Mouse (Mus musculus) forebrain, embryonic 14.5 days (tissue): ENCODE measurements around the gene Erbb4. TPM values are rescaled to one million over a fixed set of nuclear protein-coding genes. Genes with fewer than 3 reads are reported as not detected.

Experiments used
- ATAC-seq: fragments of 200-750 bp; cut with Nextera tagmentation; 2 replicates; pipeline ENCODE4 v1.8.0; 2017; ENCODE audit warnings: mild to moderate bottlenecking, moderate library complexity
- DNase-seq: peaks from one replicate; pipeline ENCODE4 v3.0.0-alpha.2; 2015; ENCODE audit warnings: low spot score
- H3K27ac ChIP-seq: fragments of 300-500 bp; sonication (generic); 2 replicates; pipeline ENCODE4 v1.5.1; 2014; ENCODE audit warnings: low read depth, mild to moderate bottlenecking, control low read depth, low read length, moderate library complexity
- H3K27me3 ChIP-seq: fragments of 300-500 bp; sonication (generic); replicated peaks from 2 replicates; pipeline ENCODE4 v1.6.1; 2014; ENCODE audit warnings: low read length, control low read depth, mixed read lengths; ENCODE audit not compliant: control insufficient read depth, insufficient read depth
- H3K36me3 ChIP-seq: fragments of 300-500 bp; sonication (generic); 2 replicates; pipeline ENCODE4 v1.6.1; 2014; ENCODE audit warnings: low read length, control low read depth; ENCODE audit not compliant: control insufficient read depth, insufficient read depth
- H3K4me1 ChIP-seq: fragments of 300-500 bp; sonication (generic); 2 replicates; pipeline ENCODE4 v1.6.1; 2014; ENCODE audit warnings: antibody characterized with exemption, low read length, control low read depth; ENCODE audit not compliant: control insufficient read depth, insufficient read depth
- H3K4me2 ChIP-seq: fragments of 300-500 bp; sonication (generic); 2 replicates; pipeline ENCODE4 v1.6.1; 2014; ENCODE audit warnings: mild to moderate bottlenecking, control low read depth, low read length
- H3K4me3 ChIP-seq: fragments of 300-500 bp; sonication (generic); 2 replicates; pipeline ENCODE4 v1.5.1; 2014; ENCODE audit warnings: low read depth, low read length, control low read depth
- H3K9ac ChIP-seq: fragments of 300-500 bp; sonication (generic); 2 replicates; pipeline ENCODE4 v1.6.1; 2014; ENCODE audit warnings: mild to moderate bottlenecking, low read length, control low read depth, moderate library complexity
- H3K9me3 ChIP-seq: fragments of 300-500 bp; sonication (generic); replicated peaks from 2 replicates; pipeline ENCODE4 v1.6.1; 2016; ENCODE audit warnings: low read length, control low read depth, mixed read lengths; ENCODE audit not compliant: control insufficient read depth
- WGBS: fragments of 180-500 bp; shearing (Covaris S2); extraction: QIAGEN DNeasy Blood & Tissue Kit; methylation state at CpG from one replicate; pipeline ENCODE4 v1.1.7; 2014; 5-methylcytosine and 5-hydroxymethylcytosine counted together
- polyA plus RNA-seq: library from polyadenylated mRNA; unstranded; fragments of >200 nt; fragmentation: Nextera tagmentation; extraction: Ambion mirVana; gene quantifications from 2 replicates; pipeline ENCODE4 v1.2.1, GENCODE M21; 2014

Erbb4 gene
- polyA plus RNA-seq, 1 experiment from 2014 or later, result 8.4 TPM

DNA sequence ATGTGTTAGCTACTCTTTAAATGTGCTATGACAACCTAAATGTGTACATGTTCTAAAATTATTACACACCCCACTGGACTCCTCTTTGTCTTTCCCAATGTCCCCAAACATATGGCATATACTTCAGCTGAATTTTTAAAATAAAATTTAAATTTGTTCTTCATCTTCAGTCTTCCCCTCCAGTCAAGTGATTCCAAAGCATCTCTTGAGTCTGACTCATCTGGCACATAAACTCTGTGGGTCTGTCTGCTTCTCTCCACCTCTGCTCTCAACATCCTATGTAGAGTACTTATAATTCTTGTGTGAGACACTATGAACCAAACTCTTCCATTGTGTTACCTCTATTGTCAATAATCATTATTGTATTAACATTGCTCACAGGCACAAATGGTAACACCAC is 972.9 kb downstream of the Erbb4 start:
- no peak for ATAC-seq
- H3K4me2 ChIP-seq, result no peak overlapping the region
- DNase-seq, result no peak
- no peak overlapping the region for H3K9ac ChIP-seq
- no peaks in the 10 kb centered on the region for H3K27me3 ChIP-seq
- H3K36me3 ChIP-seq, result no peaks in the 10 kb centered on the region
- H3K4me3 ChIP-seq, result no peak overlapping the region
- H3K4me1 ChIP-seq, result no peaks in the 10 kb centered on the region
- no peaks in the 10 kb centered on the region for H3K9me3 ChIP-seq
- no peak overlapping the region for H3K27ac ChIP-seq

GRCm38 (mm10) chr1:68134450-68134849 is 973.4 kb downstream of the Erbb4 start:
- DNase-seq, result peak; percentile 20
- no peak overlapping the region for H3K4me2 ChIP-seq
- 85% methylated on average over 2 of the region's 2 CpGs for WGBS
- no peaks in the 10 kb centered on the region for H3K27me3 ChIP-seq
- H3K27ac ChIP-seq, result no peak overlapping the region
- no peak for ATAC-seq
- no peak overlapping the region for H3K9ac ChIP-seq
- no peaks in the 10 kb centered on the region for H3K9me3 ChIP-seq
- no peaks in the 10 kb centered on the region for H3K36me3 ChIP-seq
- no peaks in the 10 kb centered on the region for H3K4me1 ChIP-seq
- H3K4me3 ChIP-seq, result no peak overlapping the region

DNA sequence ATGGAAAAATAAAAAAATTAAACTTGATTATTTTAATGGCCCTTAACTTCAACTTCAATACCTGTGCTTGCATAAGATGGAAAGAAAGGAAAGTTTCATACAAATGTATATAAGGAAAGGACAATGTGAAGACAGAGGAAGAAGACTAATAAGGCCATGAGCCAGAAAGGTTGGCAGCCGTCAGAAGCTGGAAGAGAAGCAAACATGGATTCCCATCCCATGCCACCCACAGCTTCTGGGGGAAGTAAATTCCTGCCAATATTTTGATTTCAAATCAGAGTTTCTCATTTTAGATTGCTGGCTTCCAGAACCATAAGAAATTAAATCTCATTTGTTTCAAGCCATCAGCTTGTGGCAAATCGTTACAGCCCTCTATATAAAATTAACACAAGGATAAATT is 984.3 kb downstream of the Erbb4 start:
- ATAC-seq (no peak), DNase-seq (peak; percentile 20)
- Histone ChIP-seq H3K9me3 (no peaks in the 10 kb centered on the region), H3K4me1 (no peaks in the 10 kb centered on the region), H3K27me3 (no peaks in the 10 kb centered on the region), H3K27ac (no peak overlapping the region), H3K36me3 (no peaks in the 10 kb centered on the region), H3K9ac (no peak overlapping the region), H3K4me3 (no peak overlapping the region), H3K4me2 (no peak overlapping the region)
- whole genome bisulfite sequencing, result 76% methylated on average over 2 of the region's 2 CpGs

DNA sequence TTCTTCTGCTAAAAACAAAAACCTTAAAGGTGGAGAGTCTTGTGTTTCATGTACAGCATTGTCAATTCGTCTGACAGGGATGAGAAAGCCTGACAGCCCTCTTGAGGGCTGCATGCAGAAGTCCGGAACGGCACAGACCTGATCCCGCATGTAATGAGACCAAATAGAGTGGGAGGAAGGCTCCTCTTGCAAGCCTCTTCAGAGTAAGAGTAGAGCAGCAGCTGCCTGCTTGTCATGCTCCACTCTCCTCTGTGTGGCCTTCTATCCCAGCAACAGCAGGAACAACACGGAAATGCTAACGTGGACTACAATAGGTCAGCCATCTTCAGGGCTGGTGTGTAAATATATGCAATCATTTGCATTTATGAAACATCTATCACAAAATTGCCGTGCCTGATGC is 987.5 kb downstream of the Erbb4 start:
- H3K27me3 ChIP-seq, result no peaks in the 10 kb centered on the region
- no peaks in the 10 kb centered on the region for H3K36me3 ChIP-seq
- no peaks in the 10 kb centered on the region for H3K4me1 ChIP-seq
- no peak overlapping the region for H3K27ac ChIP-seq
- no peak for DNase-seq
- 70% methylated on average over 7 of the region's 7 CpGs for WGBS
- H3K4me2 ChIP-seq, result no peak overlapping the region
- no peaks in the 10 kb centered on the region for H3K9me3 ChIP-seq
- H3K9ac ChIP-seq, result no peak overlapping the region
- H3K4me3 ChIP-seq, result no peak overlapping the region
- no peak for ATAC-seq

GRCm38 (mm10) chr1:68115721-68116120 is 992.1 kb downstream of the Erbb4 start:
- DNase-seq (no peak), ATAC-seq (no peak)
- Histone ChIP-seq H3K4me1 (no peaks in the 10 kb centered on the region), H3K27me3 (no peaks in the 10 kb centered on the region), H3K9ac (no peak overlapping the region), H3K36me3 (no peaks in the 10 kb centered on the region), H3K4me3 (no peak overlapping the region), H3K9me3 (no peaks in the 10 kb centered on the region), H3K27ac (no peak overlapping the region), H3K4me2 (no peak overlapping the region)
- 82% methylated on average over 5 of the region's 5 CpGs for whole genome bisulfite sequencing

GRCm38 (mm10) chr1:68106543-68106860 is 1001.4 kb downstream of the Erbb4 start:
- DNase-seq (peak; percentile 55), ATAC-seq (no peak)
- no peak overlapping the region for H3K9ac ChIP-seq
- H3K27ac ChIP-seq, result no peak overlapping the region
- no peaks in the 10 kb centered on the region for H3K36me3 ChIP-seq
- H3K4me2 ChIP-seq, result no peak overlapping the region
- H3K4me3 ChIP-seq, result no peak overlapping the region
- no peaks in the 10 kb centered on the region for H3K27me3 ChIP-seq
- WGBS, result 72% methylated on average over 3 of the region's 3 CpGs
- H3K4me1 ChIP-seq, result no peaks in the 10 kb centered on the region
- no peaks in the 10 kb centered on the region for H3K9me3 ChIP-seq

DNA sequence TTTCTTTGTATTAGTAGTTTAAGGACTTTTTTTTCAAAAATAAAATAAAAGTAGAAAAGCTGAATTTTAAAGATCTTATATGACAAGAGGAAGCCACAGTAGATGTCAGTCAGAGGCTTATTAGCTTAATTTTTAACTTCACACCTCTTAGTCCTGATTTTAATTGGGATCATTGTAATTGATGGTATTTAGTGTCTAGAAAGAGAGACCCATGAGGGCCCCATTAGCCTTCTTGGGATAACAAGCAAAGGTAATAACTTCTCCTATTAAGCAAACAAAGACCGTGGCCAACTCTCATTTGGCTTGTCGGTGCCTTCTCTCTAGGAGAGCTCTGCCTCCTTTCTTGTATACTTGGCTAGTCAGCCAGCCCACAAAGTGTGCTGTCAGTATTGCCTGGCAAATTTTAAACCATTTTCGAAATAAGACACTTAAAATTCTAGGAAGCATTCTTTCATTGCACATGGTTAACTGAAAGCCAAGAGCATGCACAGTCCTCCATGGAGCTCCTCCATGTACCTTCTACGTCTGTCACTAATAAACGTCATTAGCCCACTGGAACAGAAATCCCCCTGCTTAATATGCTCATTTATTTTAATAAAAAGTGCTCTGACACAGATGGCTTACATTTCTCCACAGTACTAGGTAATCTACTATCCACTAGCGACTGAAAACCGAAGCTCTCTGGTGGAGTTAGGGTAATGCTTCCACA is 1001.9 kb downstream of the Erbb4 start:
- Histone ChIP-seq H3K27ac (no peak overlapping the region), H3K27me3 (no peaks in the 10 kb centered on the region), H3K36me3 (no peaks in the 10 kb centered on the region), H3K4me3 (no peak overlapping the region), H3K4me2 (no peak overlapping the region), H3K4me1 (no peaks in the 10 kb centered on the region), H3K9me3 (no peaks in the 10 kb centered on the region), H3K9ac (no peak overlapping the region)
- WGBS, result 45% methylated on average over 7 of the region's 7 CpGs
- DNase-seq (peak; percentile 60), ATAC-seq (peak; percentile 68; the same call in 1 of the 2 replicates)

- Histone ChIP-seq H3K27ac (no peak overlapping the region), H3K4me3 (no peak overlapping the region), H3K4me1 (no peaks in the 10 kb centered on the region), H3K36me3 (no peaks in the 10 kb centered on the region), H3K27me3 (no peaks in the 10 kb centered on the region), H3K9me3 (no peaks in the 10 kb centered on the region), H3K4me2 (no peak overlapping the region), H3K9ac (no peak overlapping the region)
- DNase-seq (no peak), ATAC-seq (no peak)
- 34% methylated on average over 1 of the region's 1 CpGs for WGBS
Observed at GRCm38 (mm10) chr1:68089623-68090022, 1018.2 kb downstream of the Erbb4 start.

- no peak overlapping the region for H3K9ac ChIP-seq
- no peaks in the 10 kb centered on the region for H3K4me1 ChIP-seq
- H3K4me2 ChIP-seq, result no peak overlapping the region
- H3K9me3 ChIP-seq, result no peaks in the 10 kb centered on the region
- no peak overlapping the region for H3K27ac ChIP-seq
- 75% methylated on average over 4 of the region's 4 CpGs for WGBS
- DNase-seq (no peak), ATAC-seq (no peak)
- no peaks in the 10 kb centered on the region for H3K36me3 ChIP-seq
- H3K4me3 ChIP-seq, result no peak overlapping the region
- H3K27me3 ChIP-seq, result no peaks in the 10 kb centered on the region
Observed at GRCm38 (mm10) chr1:68056494-68056893, 1051.4 kb downstream of the Erbb4 start.
